Mouse (Mus musculus) hindlimb bud, embryonic 11.5 days (tissue): ENCODE measurements around the gene Rspo4.

Experiments used
- DNase-seq: peaks from one replicate; pipeline ENCODE4 v3.0.0-alpha.2; 2012; ENCODE audit warnings: low read depth, low spot score; ENCODE audit errors: extremely low spot score

Gene Rspo4

DNA sequence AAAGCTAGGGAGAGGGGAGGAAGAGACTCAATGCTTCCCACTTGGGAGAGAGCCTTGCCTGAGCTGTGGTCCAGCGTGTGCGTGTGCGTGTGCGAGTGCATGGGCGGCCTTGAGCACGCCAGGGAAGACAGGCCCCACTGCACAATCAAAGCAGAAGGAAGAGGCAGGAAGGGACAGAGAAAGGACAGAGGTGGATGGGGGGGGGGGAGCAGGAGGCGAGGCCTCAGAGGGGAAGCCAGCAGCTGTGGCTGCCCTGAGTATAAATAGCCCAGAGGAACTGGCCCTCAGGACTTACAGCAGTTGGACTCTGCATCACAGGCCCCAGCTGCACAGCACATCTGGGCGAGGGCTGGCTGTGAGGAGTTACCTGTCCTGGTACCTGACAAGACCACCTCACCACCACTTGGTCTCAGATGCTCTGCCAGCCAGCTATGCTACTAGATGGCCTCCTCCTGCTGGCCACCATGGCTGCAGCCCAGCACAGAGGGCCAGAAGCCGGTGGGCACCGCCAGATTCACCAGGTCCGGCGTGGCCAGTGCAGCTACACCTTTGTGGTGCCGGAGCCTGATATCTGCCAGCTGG, 68.3 kb downstream of the Rspo4 start, which contains the start of gene Angpt4:
Gene Angpt4, plus strand, starts transcription at position 292 of the 582 bp plus-strand sequence.
- DNase-seq = no peak

DNA sequence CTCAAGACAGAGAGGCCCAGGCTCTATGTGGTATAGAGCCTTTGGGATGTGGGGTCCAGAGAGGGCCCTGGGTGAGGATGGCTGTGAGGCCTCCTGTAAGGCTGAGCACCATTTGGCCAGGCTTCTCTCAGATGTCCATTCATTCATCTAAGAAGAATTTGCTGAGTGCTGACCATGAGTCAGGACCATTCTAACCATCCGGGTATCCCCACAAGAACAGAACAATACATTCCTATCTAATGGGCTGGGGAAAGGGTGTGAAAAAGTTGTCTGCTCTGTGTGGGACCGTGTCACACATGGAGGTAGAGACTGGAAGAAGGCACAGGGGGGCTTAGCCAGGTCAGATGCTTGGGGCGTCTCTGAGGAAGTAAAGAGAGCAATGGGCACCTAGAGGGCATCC, 69.0 kb downstream of the Rspo4 start:
- DNase-seq = no peak

DNA sequence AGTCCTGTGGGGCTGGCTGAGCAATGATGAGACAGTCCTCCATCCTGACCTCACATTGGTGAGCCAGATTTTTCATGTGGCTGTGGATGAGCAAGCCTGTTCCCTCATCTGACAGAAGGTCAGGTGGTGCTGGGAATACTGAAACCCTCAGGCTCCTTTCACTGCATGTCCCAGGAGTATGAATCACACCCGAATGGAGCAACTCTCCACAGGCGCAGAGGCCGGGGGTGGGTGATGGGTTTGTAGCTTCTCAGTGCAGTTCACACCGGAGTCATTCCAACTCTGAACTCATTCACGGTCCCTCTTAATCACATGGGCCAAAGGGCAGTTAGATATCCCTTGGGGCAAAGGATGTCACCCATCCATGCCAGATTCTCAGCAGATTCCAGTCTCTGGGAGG, 71.4 kb downstream of the Rspo4 start:
- DNase-seq = no peak

DNA sequence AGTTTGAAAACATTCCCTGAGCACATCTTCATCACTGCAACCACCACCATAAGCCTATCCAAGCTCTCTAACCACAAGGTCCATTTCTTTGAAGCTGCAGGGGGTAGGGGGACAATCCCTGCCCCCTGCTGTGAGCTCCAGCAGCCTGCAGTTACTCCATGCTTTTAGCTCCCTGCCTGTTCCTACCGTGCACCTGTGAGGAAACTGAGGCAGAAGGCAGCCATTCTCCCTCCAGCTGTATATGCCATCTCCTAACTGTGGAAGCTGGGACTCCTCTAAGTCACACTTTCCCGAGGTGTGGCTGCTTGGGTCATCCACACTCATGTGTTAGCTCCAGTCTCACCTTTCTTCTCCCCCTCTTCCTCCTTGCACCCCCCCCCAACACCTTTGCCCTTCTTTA, 72.4 kb downstream of the Rspo4 start:
- no peak for DNase-seq

DNA sequence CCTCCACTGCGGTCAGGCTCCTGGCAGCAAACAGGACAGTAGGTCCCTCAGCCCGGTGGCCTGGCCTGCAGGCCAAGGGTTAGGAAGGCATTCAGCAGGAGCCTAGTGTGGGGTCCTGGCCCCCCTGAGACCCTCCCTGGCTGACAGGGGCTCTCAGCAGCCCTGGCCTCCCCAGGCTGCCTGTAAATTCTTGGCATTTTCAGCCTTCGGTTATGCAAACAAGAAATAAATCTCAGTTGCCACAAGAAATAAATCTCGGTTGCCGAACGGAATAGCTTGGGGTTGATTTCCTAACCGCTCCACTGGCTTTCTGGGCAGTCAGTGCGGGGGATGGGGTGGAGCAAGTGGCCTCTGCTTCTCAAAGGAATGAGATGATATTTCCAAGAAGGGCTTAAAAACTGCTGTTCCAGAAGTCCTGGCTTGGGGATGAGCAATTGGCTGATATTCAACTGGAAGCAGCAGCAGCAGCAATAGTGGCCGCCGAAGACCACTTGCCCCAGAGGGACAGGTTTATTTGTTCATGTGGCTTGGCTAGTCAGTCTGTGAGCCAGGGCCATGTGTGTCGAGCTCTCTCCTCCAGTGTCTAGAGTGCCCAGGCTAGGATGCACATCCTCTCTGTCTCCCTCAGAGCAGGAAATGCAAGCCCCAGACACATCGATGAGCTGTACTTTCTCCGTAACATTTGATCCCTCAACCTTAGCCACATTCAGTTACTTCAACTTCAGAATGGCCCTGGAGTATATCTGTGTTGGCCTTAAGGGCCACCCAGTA, 73.5 kb downstream of the Rspo4 start:
- DNase-seq = no peak

DNA sequence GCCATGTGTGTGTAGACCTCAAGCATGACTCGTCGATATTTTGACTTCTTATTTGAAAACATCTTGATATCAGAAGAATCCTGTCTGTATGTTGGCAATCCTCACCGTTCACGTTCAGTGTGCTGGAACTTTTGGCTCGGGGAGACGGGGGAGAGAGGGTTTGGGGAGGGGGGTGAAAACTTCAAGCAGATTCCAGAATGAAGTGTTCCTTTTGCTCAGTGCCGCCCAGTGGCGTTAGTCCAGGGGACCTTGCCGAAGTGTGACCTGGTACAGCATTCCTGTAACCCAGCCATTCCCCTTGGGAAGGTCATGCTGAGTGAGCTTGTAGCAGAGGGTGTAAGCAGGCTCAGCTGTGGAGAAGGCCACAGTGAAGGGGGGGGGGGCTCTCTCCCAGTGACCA, 76.4 kb downstream of the Rspo4 start:
- no peak for DNase-seq

DNA sequence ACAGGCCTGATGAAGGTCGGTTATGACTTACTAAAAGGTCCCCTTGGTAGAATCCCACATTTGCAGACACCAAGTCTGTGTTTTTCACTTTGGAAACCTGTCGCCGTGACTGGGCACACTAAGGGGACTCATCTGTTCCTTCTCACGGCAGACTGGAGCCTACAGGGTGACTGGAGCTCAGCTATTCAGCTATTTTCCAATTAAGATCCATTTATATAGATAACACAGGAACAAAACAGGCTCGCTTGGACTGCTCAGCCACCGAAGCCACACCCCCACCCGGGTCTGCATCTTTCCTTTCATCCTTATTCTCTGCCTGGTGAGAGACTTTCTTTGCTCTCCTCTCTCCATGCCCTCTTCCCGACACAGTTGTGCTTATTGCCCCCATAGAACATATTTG, 78.3 kb downstream of the Rspo4 start:
- no peak for DNase-seq

DNA sequence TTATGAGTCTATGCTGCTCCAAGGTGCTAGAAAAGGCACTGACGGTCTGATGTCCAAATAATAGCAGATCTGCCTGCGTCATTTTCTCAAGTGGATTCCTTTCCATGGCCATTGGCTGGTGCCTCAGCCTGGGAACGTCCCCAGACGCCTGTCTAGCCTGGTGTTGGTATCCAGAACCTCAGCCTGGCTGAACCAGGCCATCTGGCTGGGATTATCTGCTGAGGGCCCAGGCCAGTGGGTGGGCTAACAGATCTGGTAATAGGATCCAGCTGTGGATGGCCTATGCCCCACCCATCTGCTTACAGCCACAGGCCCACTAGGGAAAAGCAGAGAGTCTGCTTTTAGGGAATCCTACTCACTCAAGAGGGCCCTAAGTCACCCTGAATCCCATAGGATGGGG, 78.9 kb downstream of the Rspo4 start:
- DNase-seq = no peak
